Mouse (Mus musculus): Measurements from ENCODE around the gene Olfr1396.
"Not testable (repeated sequence)": the region's sequence is repeated elsewhere in the genome, so short reads cannot be mapped to it uniquely, and the experiment has no call there.

Olfr1396 gene

GRCm38 (mm10) chr11:49091171-49091570 is 23.5 kb downstream of the Olfr1396 start:
- no peak for DNase-seq (ENCODE audit: extremely low spot score, low read depth, low spot score)

DNA sequence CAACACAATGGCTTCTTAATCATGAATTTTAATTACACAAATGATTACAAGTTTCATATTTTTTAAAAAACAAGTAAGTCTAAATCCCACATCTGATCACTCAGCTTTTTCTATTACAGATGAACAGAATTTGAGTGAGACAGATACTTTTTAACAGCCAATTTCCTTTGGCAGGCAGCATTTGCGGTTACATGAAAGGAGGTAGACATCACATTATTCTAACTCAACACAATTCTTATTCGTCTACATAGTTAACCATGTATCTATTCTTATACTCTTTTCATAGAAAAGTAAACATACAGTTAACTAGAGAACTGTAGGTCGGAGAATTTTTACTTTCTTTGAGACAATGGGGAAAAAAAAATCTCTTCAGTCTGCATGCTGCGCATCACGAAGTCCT is 24.1 kb downstream of the Olfr1396 start:
- no peak for DNase-seq (ENCODE audit: extremely low spot score, low read depth, low spot score)

- no peak for DNase-seq (ENCODE audit: extremely low spot score, low read depth, low spot score)
Observed at GRCm38 (mm10) chr11:49089735-49090507, 24.8 kb downstream of the Olfr1396 start.

DNA sequence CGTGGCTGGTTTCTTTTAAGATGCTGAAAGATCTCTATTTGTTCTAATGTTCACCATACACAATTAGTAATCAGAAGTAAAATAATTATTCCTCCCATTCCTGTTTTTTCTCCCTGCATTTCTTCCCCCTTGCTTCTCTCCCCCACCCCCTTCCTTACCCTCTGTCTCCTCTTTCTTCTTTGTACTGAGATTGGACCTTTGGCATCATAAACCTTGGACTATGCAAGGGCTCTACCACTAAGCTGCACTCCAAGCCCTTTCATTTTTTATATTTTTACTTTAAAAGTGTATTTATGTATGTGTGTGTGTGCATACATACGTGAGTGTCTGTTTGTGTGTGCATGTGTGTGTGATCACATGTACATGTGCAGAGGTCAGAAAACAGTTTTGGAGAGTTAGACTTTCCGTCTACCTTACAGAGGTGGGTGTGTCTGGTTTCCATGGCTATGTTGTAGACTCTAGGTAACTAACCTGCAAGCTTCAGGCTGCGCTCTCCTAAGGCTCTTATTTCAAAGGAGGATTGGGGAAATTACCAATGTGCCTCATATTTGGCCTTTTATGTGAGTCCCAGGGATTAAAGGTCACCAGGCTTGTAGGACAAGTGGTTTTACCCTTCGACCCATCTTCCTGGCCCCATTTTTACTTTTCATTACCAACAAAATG is 25.6 kb downstream of the Olfr1396 start:
- no peak for DNase-seq (ENCODE audit: extremely low spot score, low read depth, low spot score)

GRCm38 (mm10) chr11:49087830-49088616 is 26.7 kb downstream of the Olfr1396 start:
- no peak for DNase-seq (ENCODE audit: extremely low spot score, low read depth, low spot score)

DNA sequence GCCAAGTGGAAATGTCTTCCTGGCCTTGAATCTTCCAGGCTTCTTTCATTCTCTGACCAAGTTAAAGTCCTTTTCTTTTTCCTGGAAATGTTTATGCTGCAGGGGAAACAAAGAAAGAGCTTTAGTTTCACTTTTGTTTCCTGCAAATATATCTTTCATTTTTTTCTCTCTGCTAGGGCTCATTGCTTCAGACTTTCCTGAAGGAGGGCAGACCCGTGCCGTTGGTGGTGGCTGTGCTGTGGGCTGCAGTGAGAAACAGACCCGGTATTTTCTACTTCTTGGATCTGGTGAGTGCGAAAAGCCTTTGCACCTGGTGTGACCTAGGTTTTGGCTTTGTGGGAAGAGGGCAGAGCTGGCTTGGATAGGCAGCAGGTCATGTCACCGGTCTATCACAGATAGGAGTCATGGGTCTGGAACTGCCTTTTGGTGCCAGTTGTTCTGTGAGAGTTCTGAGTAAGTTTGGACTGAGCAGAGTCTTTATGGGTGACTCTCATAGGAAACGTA is 27.8 kb downstream of the Olfr1396 start:
- no peak for DNase-seq (ENCODE audit: extremely low spot score, low read depth, low spot score)

- DNase-seq (ENCODE audit: extremely low spot score, low read depth, low spot score) = no peak
Observed at GRCm38 (mm10) chr11:49084875-49085274, 29.8 kb downstream of the Olfr1396 start.

GRCm38 (mm10) chr11:49084385-49084784 is 30.3 kb downstream of the Olfr1396 start:
- no peak for DNase-seq (ENCODE audit: extremely low spot score, low read depth, low spot score)

DNA sequence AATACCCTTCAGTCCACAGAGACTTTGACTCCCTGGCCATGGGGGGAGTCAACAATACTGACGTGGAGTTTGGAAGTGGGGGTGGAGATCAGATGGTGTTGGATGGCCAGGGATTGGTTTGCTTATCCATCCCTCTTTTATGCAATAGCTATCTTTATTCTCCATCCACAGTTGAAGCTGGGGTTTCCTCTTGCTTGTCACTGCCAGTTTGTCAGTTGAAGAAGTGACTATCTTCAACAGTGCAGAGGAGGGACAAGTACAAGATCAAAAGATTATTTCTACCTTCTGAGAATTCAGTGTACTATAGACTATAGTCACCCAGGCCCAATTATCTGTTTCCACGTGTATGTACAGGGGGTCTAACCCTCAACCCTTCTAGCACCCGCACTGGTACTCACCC is 30.9 kb downstream of the Olfr1396 start:
- DNase-seq (ENCODE audit: extremely low spot score, low read depth, low spot score) = no peak

DNA sequence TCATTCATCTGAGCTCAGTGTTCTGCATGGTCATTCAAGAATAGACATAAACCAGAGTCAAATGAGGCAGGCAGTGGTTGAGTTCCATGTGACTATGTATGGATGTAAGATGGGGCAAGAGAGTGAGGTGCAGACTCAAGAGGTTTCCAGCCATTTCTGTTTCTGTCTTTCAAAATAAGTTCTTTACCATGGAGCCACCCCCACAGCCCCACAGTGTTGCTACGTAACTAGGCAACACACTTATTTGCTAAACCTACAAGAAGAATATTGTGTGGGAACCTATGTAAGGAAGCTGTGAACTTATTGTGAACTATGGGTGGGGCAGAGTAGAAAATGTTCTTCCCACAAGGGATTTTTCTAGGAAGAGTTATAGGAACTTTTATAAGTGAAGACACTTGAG is 31.5 kb downstream of the Olfr1396 start:
- DNase-seq (ENCODE audit: extremely low spot score, low read depth, low spot score) = no peak

- DNase-seq (ENCODE audit: extremely low spot score, low read depth, low spot score) = no peak
Observed at GRCm38 (mm10) chr11:49081886-49082285, 32.8 kb downstream of the Olfr1396 start.

- DNase-seq (ENCODE audit: extremely low spot score, low read depth, low spot score) = no peak
Observed at GRCm38 (mm10) chr11:49081356-49081755, 33.3 kb downstream of the Olfr1396 start.

DNA sequence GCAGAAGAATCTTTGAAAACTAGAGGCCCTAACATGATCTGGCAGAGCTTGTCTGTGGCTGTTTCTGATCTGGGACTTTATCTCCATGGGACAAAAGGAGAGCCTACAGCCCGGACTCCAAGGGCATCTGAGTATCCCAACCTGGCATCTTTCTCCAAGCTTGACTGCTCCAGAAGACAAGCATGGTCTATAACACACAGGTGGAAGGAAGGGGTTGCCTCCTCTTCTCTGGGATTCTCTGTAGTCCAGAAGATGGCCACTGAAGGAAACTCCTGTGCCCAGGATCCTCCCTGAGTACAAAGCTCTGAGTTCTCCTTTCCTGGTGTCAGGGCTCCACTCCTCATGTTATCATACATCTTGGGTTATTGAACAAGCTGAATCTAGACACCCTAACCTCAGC is 34.0 kb downstream of the Olfr1396 start:
- DNase-seq (ENCODE audit: extremely low spot score, low read depth, low spot score) = no peak

- DNase-seq (ENCODE audit: extremely low spot score, low read depth, low spot score) = no peak
Observed at GRCm38 (mm10) chr11:49078719-49079118, 36.0 kb downstream of the Olfr1396 start.

DNA sequence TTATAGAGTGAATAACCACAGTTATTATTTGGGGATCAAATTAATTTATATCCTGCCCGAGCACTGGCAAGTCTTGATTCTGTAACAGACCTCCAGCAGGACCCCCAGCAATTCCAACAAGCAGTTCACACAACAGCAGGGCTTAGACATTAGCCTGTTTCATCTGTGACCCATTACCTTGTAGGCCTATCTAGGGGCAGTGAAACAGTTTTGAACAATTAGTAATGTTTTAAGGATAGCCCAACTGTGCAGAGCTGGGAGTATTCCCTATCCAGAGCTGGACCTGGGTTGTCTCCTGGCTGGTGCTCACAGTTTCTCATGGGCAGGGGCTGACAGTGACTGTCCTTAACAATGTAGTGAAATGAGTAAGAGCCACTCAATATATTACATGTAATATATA is 37.7 kb downstream of the Olfr1396 start:
- no peak for DNase-seq (ENCODE audit: extremely low spot score, low read depth, low spot score)

DNA sequence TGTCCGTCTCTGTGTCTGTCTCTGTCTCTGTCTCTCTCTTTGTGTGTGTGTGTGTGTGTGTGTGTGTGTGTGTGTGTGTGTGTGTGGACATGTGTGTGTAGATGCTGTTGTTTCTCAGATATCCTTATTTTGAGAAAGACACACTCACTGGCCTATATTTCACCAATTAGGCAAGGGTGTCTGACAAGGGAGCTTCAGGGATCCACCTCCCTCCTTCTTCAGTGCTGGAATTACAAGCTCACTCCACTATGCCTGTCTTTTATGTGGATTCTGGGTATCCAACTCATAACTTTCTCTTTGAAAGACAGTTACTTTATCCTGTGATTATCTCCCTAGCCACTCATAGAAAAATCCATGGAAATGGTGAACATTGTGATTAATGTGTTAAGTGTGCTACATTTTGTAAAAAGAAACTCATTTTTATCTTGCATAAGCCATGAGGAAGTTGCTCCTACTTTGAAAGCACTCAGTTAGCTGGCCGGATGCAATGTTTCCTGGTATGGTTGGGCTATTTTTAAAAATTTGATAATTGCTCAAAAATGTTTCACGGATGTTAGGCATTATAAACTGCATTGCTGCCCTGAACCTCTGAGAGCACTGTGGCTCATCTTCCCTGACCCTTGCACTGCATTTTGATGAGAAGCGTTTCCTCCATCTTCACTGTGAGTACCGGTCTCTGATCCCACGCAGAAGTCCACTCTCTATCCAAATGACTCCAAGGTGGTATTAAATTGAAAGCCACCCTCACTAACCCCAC is 38.5 kb downstream of the Olfr1396 start, which contains the start of gene Ifi47:
TSS of gene Ifi47 (plus strand) at position 587 of the 757 bp plus-strand sequence.
- not testable (repeated sequence) for DNase-seq (ENCODE audit: extremely low spot score, low read depth, low spot score)

DNA sequence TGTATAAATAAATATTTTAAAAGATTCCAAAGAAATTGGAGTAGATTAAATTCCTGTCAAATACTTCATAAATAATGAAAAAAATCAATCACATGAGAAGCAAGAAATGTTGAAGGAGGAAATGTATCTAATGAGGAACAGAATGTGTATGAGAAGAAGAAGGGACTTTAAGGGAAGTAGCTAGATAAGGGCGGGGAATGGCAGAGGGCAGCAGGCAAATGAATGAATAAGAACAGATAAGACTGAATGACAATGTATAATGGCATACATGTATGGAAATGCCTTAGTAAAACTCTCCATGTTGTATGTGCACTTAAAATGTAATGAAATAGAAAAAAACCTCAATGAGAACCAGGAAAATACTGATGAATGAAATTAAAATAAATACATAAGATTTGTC is 46.3 kb downstream of the Olfr1396 start:
- DNase-seq (ENCODE audit: extremely low spot score, low read depth, low spot score) = no peak

DNA sequence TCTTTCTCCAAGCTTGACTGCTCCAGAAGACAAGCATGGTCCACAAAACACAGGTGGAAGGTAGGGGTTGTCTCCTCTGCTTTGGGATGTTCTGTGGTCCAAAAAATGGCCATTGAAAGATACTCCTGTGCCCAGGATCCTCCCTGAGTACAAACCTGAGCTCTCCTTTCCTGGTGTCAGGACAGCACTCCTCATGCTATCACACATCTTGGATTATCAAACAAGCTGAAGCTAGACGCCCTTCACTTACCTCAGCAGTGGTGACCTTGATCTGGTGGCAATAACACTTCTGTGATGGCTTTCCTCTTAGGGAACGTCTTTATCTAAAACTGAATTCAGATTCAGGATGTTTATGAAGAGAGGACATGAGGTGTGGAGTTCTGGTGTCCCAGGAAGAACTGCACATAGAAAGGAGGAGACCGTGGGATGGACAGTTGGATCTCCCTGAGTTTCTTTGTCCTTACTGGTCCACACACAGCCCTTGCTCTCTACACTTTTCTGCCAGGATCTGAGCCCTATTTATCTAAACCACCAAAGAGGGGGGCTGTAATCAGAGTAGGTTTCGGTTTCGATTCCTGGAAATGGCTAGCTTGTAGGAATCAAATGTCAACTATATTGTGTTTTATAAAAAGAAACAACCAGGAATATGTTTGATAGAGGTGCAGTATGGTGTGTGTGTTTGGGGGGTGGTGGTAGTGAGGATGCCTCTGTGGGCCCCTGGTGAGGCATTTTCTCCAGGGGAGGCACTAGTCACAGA is 50.8 kb downstream of the Olfr1396 start, which contains the start of gene Tgtp2:
TSS of gene Tgtp2 (minus strand) at position 494 of the 757 bp plus-strand sequence.
- DNase-seq (ENCODE audit: extremely low spot score, low read depth, low spot score) = not testable (repeated sequence)

DNA sequence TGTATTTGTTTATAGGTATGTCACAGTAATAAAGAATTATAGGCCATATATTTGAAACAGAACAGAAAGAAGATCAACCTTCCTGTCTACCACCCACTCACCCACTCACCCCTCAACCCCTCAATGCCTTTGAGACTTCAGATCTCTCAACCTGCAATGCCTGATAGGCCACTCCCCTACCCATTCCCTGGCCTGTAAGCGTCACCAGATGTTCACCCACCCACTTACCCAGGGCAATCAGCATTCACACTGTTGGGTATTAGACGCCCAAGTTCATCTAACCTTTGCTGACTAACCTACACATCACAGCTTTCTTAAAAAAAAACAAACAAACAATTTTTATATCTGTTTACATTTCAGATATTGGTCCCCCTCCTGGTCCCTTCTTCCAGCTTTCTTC is 52.8 kb downstream of the Olfr1396 start:
- not testable (repeated sequence) for DNase-seq (ENCODE audit: extremely low spot score, low read depth, low spot score)

DNA sequence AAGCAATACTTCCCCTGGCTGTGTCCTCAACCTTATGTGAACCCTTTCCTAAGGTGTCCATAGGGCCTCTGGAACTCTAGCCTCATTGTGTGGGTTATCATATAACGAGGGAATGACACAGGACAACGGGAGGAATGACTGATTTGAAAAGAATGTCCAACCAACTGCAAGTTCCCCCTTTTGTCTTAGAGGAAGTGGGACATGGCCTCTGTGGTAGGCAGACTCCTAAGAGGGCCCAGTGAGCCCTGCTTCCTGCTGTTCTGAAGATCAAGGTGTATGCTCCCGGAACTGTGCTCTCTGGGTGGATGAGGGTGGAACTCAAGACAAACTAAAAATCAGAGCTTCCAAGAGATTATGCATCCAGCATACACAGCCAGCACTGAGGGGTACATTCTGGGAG is 54.6 kb downstream of the Olfr1396 start:
- DNase-seq (ENCODE audit: extremely low spot score, low read depth, low spot score) = not testable (repeated sequence)

Data from hindlimb bud, embryonic 11.5 days (tissue).